Mouse (Mus musculus): ENCODE measurements around the gene Tcp11. TPM values are rescaled to one million over a fixed set of nuclear protein-coding genes. Genes with fewer than 3 reads are reported as not detected.
A peak's percentile ranks its signal among the peaks of the same experiment; 100 is the strongest.

Gene Tcp11
- polyA plus RNA-seq (2012; rRNA removed) = 1.4 and 2.5 TPM in 2 replicates

GRCm38 (mm10) chr17:28080045-28080816 lies at the start of gene Tcp11:
TSS of gene Tcp11 (minus strand) at chr17:28080639.
- Histone ChIP-seq H3K27ac (ENCODE audit: insufficient read depth, low read depth, low read length) (no peak within 1 kb of the TSS), H3K27me3 (replicated peaks; ENCODE audit: control insufficient read depth, insufficient read depth, low read length) (no peaks in the 10 kb centered on the region), H3K4me1 (ENCODE audit: control insufficient read depth, insufficient read depth, low read length) (no peaks in the 10 kb centered on the region), H3K4me3 (ENCODE audit: insufficient read depth, low read depth, low read length) (peak within 1 kb of the TSS; percentile 27), H3K36me3 (ENCODE audit: control insufficient read depth, insufficient read depth, low read length) (no peaks in the 10 kb centered on the region)
- no peak for DNase-seq
- no peak for TF ChIP-seq CTCF (conservative IDR thresholded peaks at IDR 0.05; ENCODE audit: insufficient read depth, insufficient read length, low read depth, low read length)
- TF ChIP-seq POLR2A (IDR thresholded peaks at IDR 0.05; ENCODE audit: low read depth, low read length) = no peak
- WGBS = 2% methylated on average over 56 of the region's 57 CpGs

GRCm38 (mm10) chr17:28129796-28130195 lies 49.4 kb upstream of the Tcp11 start:
- no peaks in the 10 kb centered on the region for H3K27me3 ChIP-seq (replicated peaks; ENCODE audit: control insufficient read depth, insufficient read depth, low read length)
- TF ChIP-seq POLR2A (IDR thresholded peaks at IDR 0.05; ENCODE audit: low read depth, low read length) (no peak), CTCF (conservative IDR thresholded peaks at IDR 0.05; ENCODE audit: insufficient read depth, insufficient read length, low read depth, low read length) (no peak)
- no peak overlapping the region for H3K4me3 ChIP-seq (ENCODE audit: insufficient read depth, low read depth, low read length)
- H3K4me1 ChIP-seq (ENCODE audit: control insufficient read depth, insufficient read depth, low read length) = no peaks in the 10 kb centered on the region
- H3K27ac ChIP-seq (ENCODE audit: insufficient read depth, low read depth, low read length) = no peak overlapping the region
- no peaks in the 10 kb centered on the region for H3K36me3 ChIP-seq (ENCODE audit: control insufficient read depth, insufficient read depth, low read length)
- DNase-seq = no peak
- 94% methylated on average over 5 of the region's 5 CpGs for WGBS

- H3K27me3 ChIP-seq (replicated peaks; ENCODE audit: control insufficient read depth, insufficient read depth, low read length) = no peaks in the 10 kb centered on the region
- no peak for TF ChIP-seq POLR2A (IDR thresholded peaks at IDR 0.05; ENCODE audit: low read depth, low read length)
- TF ChIP-seq CTCF (conservative IDR thresholded peaks at IDR 0.05; ENCODE audit: insufficient read depth, insufficient read length, low read depth, low read length) = no peak
- no peaks in the 10 kb centered on the region for H3K4me1 ChIP-seq (ENCODE audit: control insufficient read depth, insufficient read depth, low read length)
- DNase-seq = no peak
- H3K36me3 ChIP-seq (ENCODE audit: control insufficient read depth, insufficient read depth, low read length) = no peaks in the 10 kb centered on the region
- no peak overlapping the region for H3K4me3 ChIP-seq (ENCODE audit: insufficient read depth, low read depth, low read length)
- 59% methylated on average over 8 of the region's 8 CpGs for WGBS
- H3K27ac ChIP-seq (ENCODE audit: insufficient read depth, low read depth, low read length) = no peak overlapping the region
Measured at GRCm38 (mm10) chr17:28124368-28124767, 43.9 kb upstream of the Tcp11 start.

GRCm38 (mm10) chr17:28123627-28124026 lies 43.2 kb upstream of the Tcp11 start:
- Histone ChIP-seq H3K4me1 (ENCODE audit: control insufficient read depth, insufficient read depth, low read length) (no peaks in the 10 kb centered on the region), H3K4me3 (ENCODE audit: insufficient read depth, low read depth, low read length) (no peak overlapping the region), H3K27me3 (replicated peaks; ENCODE audit: control insufficient read depth, insufficient read depth, low read length) (no peaks in the 10 kb centered on the region), H3K36me3 (ENCODE audit: control insufficient read depth, insufficient read depth, low read length) (no peaks in the 10 kb centered on the region), H3K27ac (ENCODE audit: insufficient read depth, low read depth, low read length) (no peak overlapping the region)
- TF ChIP-seq POLR2A (IDR thresholded peaks at IDR 0.05; ENCODE audit: low read depth, low read length) (no peak), CTCF (conservative IDR thresholded peaks at IDR 0.05; ENCODE audit: insufficient read depth, insufficient read length, low read depth, low read length) (no peak)
- DNase-seq = no peak
- WGBS = 72% methylated on average over 7 of the region's 7 CpGs

GRCm38 (mm10) chr17:28122949-28123348 lies 42.5 kb upstream of the Tcp11 start:
- Histone ChIP-seq H3K4me1 (ENCODE audit: control insufficient read depth, insufficient read depth, low read length) (no peaks in the 10 kb centered on the region), H3K4me3 (ENCODE audit: insufficient read depth, low read depth, low read length) (no peak overlapping the region), H3K36me3 (ENCODE audit: control insufficient read depth, insufficient read depth, low read length) (no peaks in the 10 kb centered on the region), H3K27ac (ENCODE audit: insufficient read depth, low read depth, low read length) (no peak overlapping the region), H3K27me3 (replicated peaks; ENCODE audit: control insufficient read depth, insufficient read depth, low read length) (no peaks in the 10 kb centered on the region)
- no peak for DNase-seq
- no peak for TF ChIP-seq POLR2A (IDR thresholded peaks at IDR 0.05; ENCODE audit: low read depth, low read length)
- no peak for TF ChIP-seq CTCF (conservative IDR thresholded peaks at IDR 0.05; ENCODE audit: insufficient read depth, insufficient read length, low read depth, low read length)
- 81% methylated on average over 13 of the region's 13 CpGs for WGBS

GRCm38 (mm10) chr17:28120460-28120859 lies 40.0 kb upstream of the Tcp11 start:
- no peak for DNase-seq
- Histone ChIP-seq H3K4me3 (ENCODE audit: insufficient read depth, low read depth, low read length) (no peak overlapping the region), H3K4me1 (ENCODE audit: control insufficient read depth, insufficient read depth, low read length) (no peaks in the 10 kb centered on the region), H3K27ac (ENCODE audit: insufficient read depth, low read depth, low read length) (no peak overlapping the region), H3K36me3 (ENCODE audit: control insufficient read depth, insufficient read depth, low read length) (no peaks in the 10 kb centered on the region), H3K27me3 (replicated peaks; ENCODE audit: control insufficient read depth, insufficient read depth, low read length) (no peaks in the 10 kb centered on the region)
- 94% methylated on average over 5 of the region's 5 CpGs for WGBS
- TF ChIP-seq CTCF (conservative IDR thresholded peaks at IDR 0.05; ENCODE audit: insufficient read depth, insufficient read length, low read depth, low read length) (no peak), POLR2A (IDR thresholded peaks at IDR 0.05; ENCODE audit: low read depth, low read length) (no peak)

- H3K36me3 ChIP-seq (ENCODE audit: control insufficient read depth, insufficient read depth, low read length) = no peaks in the 10 kb centered on the region
- no peak overlapping the region for H3K27ac ChIP-seq (ENCODE audit: insufficient read depth, low read depth, low read length)
- 51% methylated on average over 19 of the region's 19 CpGs for WGBS
- TF ChIP-seq POLR2A (IDR thresholded peaks at IDR 0.05; ENCODE audit: low read depth, low read length) = no peak
- no peak for TF ChIP-seq CTCF (conservative IDR thresholded peaks at IDR 0.05; ENCODE audit: insufficient read depth, insufficient read length, low read depth, low read length)
- no peak overlapping the region for H3K4me3 ChIP-seq (ENCODE audit: insufficient read depth, low read depth, low read length)
- no peaks in the 10 kb centered on the region for H3K4me1 ChIP-seq (ENCODE audit: control insufficient read depth, insufficient read depth, low read length)
- no peak for DNase-seq
- no peaks in the 10 kb centered on the region for H3K27me3 ChIP-seq (replicated peaks; ENCODE audit: control insufficient read depth, insufficient read depth, low read length)
Measured at GRCm38 (mm10) chr17:28117451-28118209, 37.2 kb upstream of the Tcp11 start.
